Mouse (Mus musculus): ENCODE measurements at regions not wholly inside any gene's neighbourhood (a gene's known extent, or its start where the extent isn't known, plus 50 kb on each side); places are given as distances from the start of the nearest gene placed in this dataset.

- H3K36me3 ChIP-seq (ENCODE audit: control insufficient read depth, insufficient read depth, low read length) = no peaks in the 10 kb centered on the region
- H3K27me3 ChIP-seq (ENCODE audit: control insufficient read depth, insufficient read depth, low read length) = no peaks in the 10 kb centered on the region
- no peak overlapping the region for H3K27ac ChIP-seq (replicated peaks in 1 of 2; ENCODE audit: control insufficient read depth in 1 of 2, insufficient read depth in 1 of 2, low read depth in 2 of 2, low read length in 2 of 2)
- no peaks in the 10 kb centered on the region for H3K9me3 ChIP-seq (ENCODE audit: control insufficient read depth, low read length)
- H3K4me2 ChIP-seq (ENCODE audit: low read length) = no peak overlapping the region
- H3K9ac ChIP-seq (ENCODE audit: low read length) = no peak overlapping the region
- WGBS = 89% methylated on average over 2 of the region's 2 CpGs
- H3K4me1 ChIP-seq (ENCODE audit: control insufficient read depth in 2 of 2, insufficient read depth in 2 of 2, low read length in 2 of 2) = no peaks in the 10 kb centered on the region
- H3K4me3 ChIP-seq (ENCODE audit: control insufficient read depth in 1 of 2, insufficient read depth in 1 of 2, low read depth in 1 of 2, low read length in 2 of 2) = no peak overlapping the region
- ATAC-seq (ENCODE audit: insufficient number of reproducible peaks, insufficient read depth, low FRiP score, low read depth) = no peak
Measured at GRCm38 (mm10) chr4:7912675-7913074, 326.2 kb downstream of the Car8 start.

DNA sequence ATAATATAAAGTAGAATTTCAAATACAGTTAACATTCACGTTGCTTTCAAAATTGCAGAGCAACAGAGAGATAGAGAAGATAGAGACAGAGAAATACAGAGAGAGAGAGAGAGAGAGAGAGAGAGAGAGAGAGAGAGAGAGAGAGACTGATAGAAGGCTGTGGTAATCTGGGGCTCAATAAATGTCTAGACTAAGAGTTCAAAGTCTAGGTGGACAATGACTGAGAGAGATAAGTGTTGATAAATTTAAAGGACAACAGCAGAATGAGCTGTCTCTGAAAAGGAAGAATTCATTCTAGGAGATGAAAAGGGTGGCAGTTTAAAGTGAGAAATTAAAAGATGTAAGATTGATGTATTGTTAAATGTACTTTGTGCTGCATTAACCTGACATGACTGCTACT, 335.7 kb downstream of the Car8 start:
- ATAC-seq (ENCODE audit: insufficient number of reproducible peaks, insufficient read depth, low FRiP score, low read depth) = no peak
- H3K9ac ChIP-seq (ENCODE audit: low read length) = no peak overlapping the region

DNA sequence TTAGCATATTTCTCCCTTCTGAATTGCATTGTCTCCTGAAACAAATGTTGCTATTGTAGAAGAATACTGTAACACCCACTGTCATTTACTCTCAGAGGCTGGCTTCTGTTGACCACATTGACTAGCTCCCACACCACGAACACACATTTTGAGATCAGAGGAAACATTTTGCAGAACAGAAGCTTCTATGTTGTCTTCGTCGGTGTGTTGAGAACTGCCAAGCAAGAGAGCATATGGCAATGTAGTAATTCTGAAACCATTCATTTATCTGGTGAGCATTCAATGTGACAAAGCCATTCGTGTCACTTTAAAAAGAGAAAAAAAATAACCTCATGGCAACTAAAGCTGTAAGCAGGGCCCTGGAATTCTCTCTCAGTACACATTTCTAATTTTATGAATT, 343.9 kb downstream of the Car8 start:
- Histone ChIP-seq H3K9ac (ENCODE audit: low read length) (no peak overlapping the region), H3K36me3 (ENCODE audit: control insufficient read depth, insufficient read depth, low read length) (no peaks in the 10 kb centered on the region), H3K4me1 (ENCODE audit: control insufficient read depth in 2 of 2, insufficient read depth in 2 of 2, low read length in 2 of 2) (no peaks in the 10 kb centered on the region), H3K9me3 (ENCODE audit: control insufficient read depth, low read length) (no peaks in the 10 kb centered on the region), H3K4me3 (ENCODE audit: control insufficient read depth in 1 of 2, insufficient read depth in 1 of 2, low read depth in 1 of 2, low read length in 2 of 2) (no peak overlapping the region), H3K27me3 (ENCODE audit: control insufficient read depth, insufficient read depth, low read length) (no peaks in the 10 kb centered on the region), H3K4me2 (ENCODE audit: low read length) (no peak overlapping the region), H3K27ac (replicated peaks in 1 of 2; ENCODE audit: control insufficient read depth in 1 of 2, insufficient read depth in 1 of 2, low read depth in 2 of 2, low read length in 2 of 2) (no peak overlapping the region)
- ATAC-seq (ENCODE audit: insufficient number of reproducible peaks, insufficient read depth, low FRiP score, low read depth) = no peak
- WGBS = 77% methylated on average over 4 of the region's 4 CpGs

More for the DNA sequence above, 335.7 kb downstream of the Car8 start:
- 46% methylated on average over 1 of the region's 1 CpGs for WGBS
- Histone ChIP-seq H3K27me3 (ENCODE audit: control insufficient read depth, insufficient read depth, low read length) (no peaks in the 10 kb centered on the region), H3K9me3 (ENCODE audit: control insufficient read depth, low read length) (no peaks in the 10 kb centered on the region), H3K4me1 (ENCODE audit: control insufficient read depth in 2 of 2, insufficient read depth in 2 of 2, low read length in 2 of 2) (no peaks in the 10 kb centered on the region), H3K27ac (replicated peaks in 1 of 2; ENCODE audit: control insufficient read depth in 1 of 2, insufficient read depth in 1 of 2, low read depth in 2 of 2, low read length in 2 of 2) (no peak overlapping the region), H3K36me3 (ENCODE audit: control insufficient read depth, insufficient read depth, low read length) (no peaks in the 10 kb centered on the region), H3K4me2 (ENCODE audit: low read length) (no peak overlapping the region), H3K4me3 (ENCODE audit: control insufficient read depth in 1 of 2, insufficient read depth in 1 of 2, low read depth in 1 of 2, low read length in 2 of 2) (no peak overlapping the region)

DNA sequence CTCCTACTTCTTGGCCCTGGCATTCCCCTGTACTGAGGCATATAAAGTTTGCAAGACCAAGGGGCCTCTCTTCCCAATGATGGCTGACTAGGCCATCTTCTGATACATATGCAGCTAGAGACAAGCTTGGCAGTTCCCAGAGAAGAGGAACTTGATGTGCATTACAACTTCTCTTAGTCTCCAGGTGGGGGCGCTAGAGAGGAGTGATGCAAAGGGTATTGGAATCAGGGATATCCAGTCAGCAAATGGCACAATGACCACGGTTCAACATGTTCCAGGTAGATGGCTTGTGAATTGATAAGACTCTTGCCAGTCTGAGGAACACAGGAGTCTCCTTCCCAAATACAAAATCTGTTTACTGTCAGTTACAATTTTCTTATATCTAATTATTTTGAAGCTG, 347.7 kb downstream of the Car8 start:
- Histone ChIP-seq H3K4me1 (ENCODE audit: control insufficient read depth in 2 of 2, insufficient read depth in 2 of 2, low read length in 2 of 2) (no peaks in the 10 kb centered on the region), H3K36me3 (ENCODE audit: control insufficient read depth, insufficient read depth, low read length) (no peaks in the 10 kb centered on the region), H3K4me2 (ENCODE audit: low read length) (no peak overlapping the region), H3K27ac (replicated peaks in 1 of 2; ENCODE audit: control insufficient read depth in 1 of 2, insufficient read depth in 1 of 2, low read depth in 2 of 2, low read length in 2 of 2) (no peak overlapping the region), H3K9ac (ENCODE audit: low read length) (no peak overlapping the region), H3K4me3 (ENCODE audit: control insufficient read depth in 1 of 2, insufficient read depth in 1 of 2, low read depth in 1 of 2, low read length in 2 of 2) (no peak overlapping the region), H3K27me3 (ENCODE audit: control insufficient read depth, insufficient read depth, low read length) (no peaks in the 10 kb centered on the region), H3K9me3 (ENCODE audit: control insufficient read depth, low read length) (no peaks in the 10 kb centered on the region)
- WGBS = 50% methylated on average over 2 of the region's 2 CpGs
- no peak for ATAC-seq (ENCODE audit: insufficient number of reproducible peaks, insufficient read depth, low FRiP score, low read depth)

- no peak overlapping the region for H3K4me3 ChIP-seq (ENCODE audit: control insufficient read depth in 1 of 2, insufficient read depth in 1 of 2, low read depth in 1 of 2, low read length in 2 of 2)
- WGBS = 68% methylated on average over 1 of the region's 1 CpGs
- H3K4me2 ChIP-seq (ENCODE audit: low read length) = no peak overlapping the region
- no peaks in the 10 kb centered on the region for H3K4me1 ChIP-seq (ENCODE audit: control insufficient read depth in 2 of 2, insufficient read depth in 2 of 2, low read length in 2 of 2)
- H3K36me3 ChIP-seq (ENCODE audit: control insufficient read depth, insufficient read depth, low read length) = no peaks in the 10 kb centered on the region
- no peak overlapping the region for H3K27ac ChIP-seq (replicated peaks in 1 of 2; ENCODE audit: control insufficient read depth in 1 of 2, insufficient read depth in 1 of 2, low read depth in 2 of 2, low read length in 2 of 2)
- H3K9ac ChIP-seq (ENCODE audit: low read length) = no peak overlapping the region
- no peaks in the 10 kb centered on the region for H3K9me3 ChIP-seq (ENCODE audit: control insufficient read depth, low read length)
- no peak for ATAC-seq (ENCODE audit: insufficient number of reproducible peaks, insufficient read depth, low FRiP score, low read depth)
- H3K27me3 ChIP-seq (ENCODE audit: control insufficient read depth, insufficient read depth, low read length) = no peaks in the 10 kb centered on the region
Measured at GRCm38 (mm10) chr4:7854518-7854917, 384.3 kb downstream of the Car8 start.

- no peak overlapping the region for H3K4me2 ChIP-seq (ENCODE audit: low read length)
- H3K4me1 ChIP-seq (ENCODE audit: control insufficient read depth in 2 of 2, insufficient read depth in 2 of 2, low read length in 2 of 2) = no peaks in the 10 kb centered on the region
- H3K9ac ChIP-seq (ENCODE audit: low read length) = no peak overlapping the region
- ATAC-seq (ENCODE audit: insufficient number of reproducible peaks, insufficient read depth, low FRiP score, low read depth) = no peak
- 42% methylated on average over 1 of the region's 1 CpGs for WGBS
- H3K4me3 ChIP-seq (ENCODE audit: control insufficient read depth in 1 of 2, insufficient read depth in 1 of 2, low read depth in 1 of 2, low read length in 2 of 2) = no peak overlapping the region
- no peaks in the 10 kb centered on the region for H3K9me3 ChIP-seq (ENCODE audit: control insufficient read depth, low read length)
- H3K27ac ChIP-seq (replicated peaks in 1 of 2; ENCODE audit: control insufficient read depth in 1 of 2, insufficient read depth in 1 of 2, low read depth in 2 of 2, low read length in 2 of 2) = no peak overlapping the region
- H3K27me3 ChIP-seq (ENCODE audit: control insufficient read depth, insufficient read depth, low read length) = no peaks in the 10 kb centered on the region
- H3K36me3 ChIP-seq (ENCODE audit: control insufficient read depth, insufficient read depth, low read length) = no peaks in the 10 kb centered on the region
Measured at GRCm38 (mm10) chr4:7853121-7853782, 385.6 kb downstream of the Car8 start.

DNA sequence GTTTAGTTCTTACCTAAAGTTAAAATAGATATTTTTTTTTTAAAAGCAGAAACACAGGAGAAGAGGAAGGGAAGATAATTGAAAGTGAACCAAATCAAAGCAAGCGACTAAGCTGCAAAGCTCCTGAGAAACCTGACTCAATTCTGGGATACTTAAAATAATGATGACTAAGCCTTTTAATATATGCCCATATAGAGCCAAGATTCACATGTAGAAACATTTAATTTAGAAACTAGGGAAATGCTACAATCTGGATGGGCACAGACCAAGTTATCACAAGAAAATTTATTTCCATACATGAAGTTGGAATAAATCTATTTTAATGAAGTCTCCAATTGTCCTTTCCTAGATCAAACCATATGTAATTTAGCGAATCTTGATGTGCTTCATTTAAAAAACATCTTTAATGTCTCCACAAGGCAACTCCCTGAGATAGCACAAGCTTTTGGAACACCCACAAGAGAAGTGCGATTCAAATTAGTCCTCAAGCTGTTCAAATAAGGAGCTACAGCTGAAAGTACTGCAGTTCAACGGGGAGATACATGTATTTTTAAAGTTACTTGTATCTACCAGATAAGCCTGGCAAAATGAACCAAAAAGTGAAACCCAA, 386.7 kb downstream of the Car8 start:
- H3K4me2 ChIP-seq (ENCODE audit: low read length) = no peak overlapping the region
- no peaks in the 10 kb centered on the region for H3K9me3 ChIP-seq (ENCODE audit: control insufficient read depth, low read length)
- no peak overlapping the region for H3K27ac ChIP-seq (replicated peaks in 1 of 2; ENCODE audit: control insufficient read depth in 1 of 2, insufficient read depth in 1 of 2, low read depth in 2 of 2, low read length in 2 of 2)
- 72% methylated on average over 4 of the region's 4 CpGs for WGBS
- no peak for ATAC-seq (ENCODE audit: insufficient number of reproducible peaks, insufficient read depth, low FRiP score, low read depth)
- H3K36me3 ChIP-seq (ENCODE audit: control insufficient read depth, insufficient read depth, low read length) = no peaks in the 10 kb centered on the region
- no peaks in the 10 kb centered on the region for H3K27me3 ChIP-seq (ENCODE audit: control insufficient read depth, insufficient read depth, low read length)
- H3K4me3 ChIP-seq (ENCODE audit: control insufficient read depth in 1 of 2, insufficient read depth in 1 of 2, low read depth in 1 of 2, low read length in 2 of 2) = no peak overlapping the region
- no peaks in the 10 kb centered on the region for H3K4me1 ChIP-seq (ENCODE audit: control insufficient read depth in 2 of 2, insufficient read depth in 2 of 2, low read length in 2 of 2)
- H3K9ac ChIP-seq (ENCODE audit: low read length) = no peak overlapping the region

DNA sequence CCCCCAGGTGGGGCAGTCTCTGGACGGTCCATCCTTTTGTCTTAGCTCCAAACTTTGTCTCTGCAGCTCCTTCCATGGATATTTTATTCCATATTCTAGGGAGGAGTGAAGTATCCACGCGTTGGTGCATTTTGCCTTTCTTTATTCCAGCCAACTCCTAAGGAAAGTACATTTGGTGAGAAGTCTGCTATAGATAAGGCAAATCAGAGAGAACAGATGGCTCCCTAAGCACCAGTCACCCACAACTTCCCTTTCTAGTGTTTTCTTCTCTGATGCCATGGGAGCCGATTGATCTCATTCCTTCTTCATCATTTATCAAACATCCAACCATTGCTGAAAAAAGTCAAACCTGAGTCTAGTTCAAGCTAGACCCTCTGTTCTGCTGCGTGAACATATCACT, 391.4 kb downstream of the Car8 start:
- WGBS = 75% methylated on average over 5 of the region's 5 CpGs
- H3K27me3 ChIP-seq (ENCODE audit: control insufficient read depth, insufficient read depth, low read length) = no peaks in the 10 kb centered on the region

More for the DNA sequence above, 391.4 kb downstream of the Car8 start:
- no peaks in the 10 kb centered on the region for H3K4me1 ChIP-seq (ENCODE audit: control insufficient read depth in 2 of 2, insufficient read depth in 2 of 2, low read length in 2 of 2)
- no peak overlapping the region for H3K9ac ChIP-seq (ENCODE audit: low read length)
- no peak overlapping the region for H3K27ac ChIP-seq (replicated peaks in 1 of 2; ENCODE audit: control insufficient read depth in 1 of 2, insufficient read depth in 1 of 2, low read depth in 2 of 2, low read length in 2 of 2)
- no peaks in the 10 kb centered on the region for H3K36me3 ChIP-seq (ENCODE audit: control insufficient read depth, insufficient read depth, low read length)
- no peak overlapping the region for H3K4me3 ChIP-seq (ENCODE audit: control insufficient read depth in 1 of 2, insufficient read depth in 1 of 2, low read depth in 1 of 2, low read length in 2 of 2)
- ATAC-seq (ENCODE audit: insufficient number of reproducible peaks, insufficient read depth, low FRiP score, low read depth) = no peak
- no peaks in the 10 kb centered on the region for H3K9me3 ChIP-seq (ENCODE audit: control insufficient read depth, low read length)
- H3K4me2 ChIP-seq (ENCODE audit: low read length) = no peak overlapping the region

Data from heart, embryonic 14.5 days (tissue).